Mouse (Mus musculus): ENCODE data around the gene Casz1. TPM values are rescaled to one million over a fixed set of nuclear protein-coding genes. Genes with fewer than 3 reads are reported as not detected.

Casz1 gene
- polyA plus RNA-seq, 1 experiment from 2014 or later, result 0.48 TPM

DNA sequence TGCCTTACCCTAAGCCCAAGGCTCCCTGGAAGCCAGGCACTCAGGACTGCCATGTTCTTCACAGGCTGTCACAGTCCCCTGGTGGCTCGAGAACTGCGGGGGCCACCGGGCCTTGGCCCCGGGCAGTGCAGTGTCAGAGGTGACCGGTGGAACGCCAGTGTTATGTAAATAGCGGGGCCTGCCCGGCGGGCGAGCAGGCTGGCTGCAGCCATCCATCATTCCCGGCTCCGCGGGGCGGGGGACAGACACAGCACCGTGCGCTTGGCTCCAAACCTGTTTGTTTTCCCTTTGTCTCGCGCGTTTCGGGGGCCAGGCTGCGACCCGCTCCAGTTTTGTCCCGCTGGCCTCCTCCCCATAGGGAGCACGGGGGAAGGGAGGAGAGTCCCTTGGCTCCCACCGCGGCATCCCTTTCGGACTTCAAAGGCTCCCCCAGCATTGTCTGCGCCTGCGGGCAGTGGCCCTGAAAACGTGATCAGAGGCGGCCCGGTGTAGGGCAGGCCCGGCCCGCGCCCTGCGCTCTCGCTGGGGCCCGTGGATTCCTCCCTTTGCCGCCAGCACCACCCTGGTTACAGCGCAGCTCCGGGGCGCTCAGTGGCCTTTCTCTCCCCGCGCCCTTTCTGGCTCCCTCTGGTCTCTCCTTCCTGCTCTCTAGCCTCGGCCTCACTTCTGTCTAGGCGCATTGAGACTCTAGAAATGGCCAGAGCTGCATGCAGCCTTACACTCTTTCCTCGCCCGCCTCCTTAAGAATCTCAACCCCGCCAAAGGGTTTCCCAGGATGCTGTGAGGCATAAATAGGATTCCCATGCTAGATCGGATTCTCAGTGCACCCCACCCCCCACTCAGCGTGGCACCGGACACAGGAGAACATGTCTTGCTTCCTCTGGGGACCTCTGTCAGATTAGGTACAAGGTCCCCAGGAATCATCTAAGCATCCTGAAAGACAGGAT lies 86.9 kb downstream of the Casz1 start:
- no peak overlapping the region for H3K27ac ChIP-seq (replicated peaks)
- H3K9me3 ChIP-seq (replicated peaks), result no peaks in the 10 kb centered on the region
- no peak overlapping the region for H3K9ac ChIP-seq
- peak overlapping the region; percentile 18; the same call in 1 of the 2 replicates for H3K4me3 ChIP-seq (replicated peaks)
- H3K4me2 ChIP-seq, result peak overlapping the region; percentile 48
- ATAC-seq (ENCODE audit: insufficient read depth), result no peak
- peaks cover 92% of the 10 kb centered on the region for H3K27me3 ChIP-seq
- H3K36me3 ChIP-seq (replicated peaks), result no peaks in the 10 kb centered on the region
- H3K4me1 ChIP-seq (replicated peaks), result no peaks in the 10 kb centered on the region
- WGBS (ENCODE audit: insufficient replicate concordance), result 6% methylated on average over 52 of the region's 52 CpGs

- Histone ChIP-seq H3K9ac (no peak overlapping the region), H3K4me3 (replicated peaks) (no peak overlapping the region), H3K9me3 (replicated peaks) (no peaks in the 10 kb centered on the region), H3K4me1 (replicated peaks) (peaks cover 8% of the 10 kb centered on the region), H3K4me2 (no peak overlapping the region), H3K27ac (replicated peaks) (no peak overlapping the region), H3K36me3 (replicated peaks) (no peaks in the 10 kb centered on the region), H3K27me3 (peaks cover 91% of the 10 kb centered on the region)
- 59% methylated on average over 6 of the region's 6 CpGs for WGBS (ENCODE audit: insufficient replicate concordance)
- no peak for ATAC-seq (ENCODE audit: insufficient read depth)
Observed at GRCm38 (mm10) chr4:148896125-148896524, 91.9 kb downstream of the Casz1 start.

- Histone ChIP-seq H3K27ac (replicated peaks) (no peak overlapping the region), H3K27me3 (peaks cover 83% of the 10 kb centered on the region), H3K4me3 (replicated peaks) (peak overlapping the region; percentile 64), H3K4me2 (peak overlapping the region; percentile 89), H3K4me1 (replicated peaks) (peaks cover 21% of the 10 kb centered on the region), H3K9ac (no peak overlapping the region), H3K36me3 (replicated peaks) (no peaks in the 10 kb centered on the region), H3K9me3 (replicated peaks) (no peaks in the 10 kb centered on the region)
- no peak for ATAC-seq (ENCODE audit: insufficient read depth)
- 19% methylated on average over 1 of the region's 1 CpGs for WGBS (ENCODE audit: insufficient replicate concordance)
Observed at GRCm38 (mm10) chr4:148899927-148900294, 95.7 kb downstream of the Casz1 start.

- no peaks in the 10 kb centered on the region for H3K9me3 ChIP-seq (replicated peaks)
- peak overlapping the region; percentile 64 for H3K4me3 ChIP-seq (replicated peaks)
- no peaks in the 10 kb centered on the region for H3K36me3 ChIP-seq (replicated peaks)
- H3K27ac ChIP-seq (replicated peaks), result no peak overlapping the region
- ATAC-seq (ENCODE audit: insufficient read depth), result peak; percentile 76
- H3K9ac ChIP-seq, result no peak overlapping the region
- peaks cover 21% of the 10 kb centered on the region for H3K4me1 ChIP-seq (replicated peaks)
- peaks cover 82% of the 10 kb centered on the region for H3K27me3 ChIP-seq
- under 1% methylated on average over 110 of the region's 123 CpGs for WGBS (ENCODE audit: insufficient replicate concordance)
- H3K4me2 ChIP-seq, result peak overlapping the region; percentile 89
Observed at GRCm38 (mm10) chr4:148900295-148901211, 96.3 kb downstream of the Casz1 start.

- H3K9me3 ChIP-seq (replicated peaks), result no peaks in the 10 kb centered on the region
- H3K27ac ChIP-seq (replicated peaks), result no peak overlapping the region
- H3K4me3 ChIP-seq (replicated peaks), result peak overlapping the region; percentile 64
- H3K4me2 ChIP-seq, result peak overlapping the region; percentile 89
- WGBS (ENCODE audit: insufficient replicate concordance), result 1% methylated on average over 64 of the region's 64 CpGs
- H3K4me1 ChIP-seq (replicated peaks), result peaks cover 21% of the 10 kb centered on the region
- no peaks in the 10 kb centered on the region for H3K36me3 ChIP-seq (replicated peaks)
- peak overlapping the region; percentile 39; the same call in 1 of the 2 replicates for H3K9ac ChIP-seq
- peaks cover 80% of the 10 kb centered on the region for H3K27me3 ChIP-seq
- peak; percentile 26 for ATAC-seq (ENCODE audit: insufficient read depth)
Observed at GRCm38 (mm10) chr4:148901275-148902052, 97.2 kb downstream of the Casz1 start.

DNA sequence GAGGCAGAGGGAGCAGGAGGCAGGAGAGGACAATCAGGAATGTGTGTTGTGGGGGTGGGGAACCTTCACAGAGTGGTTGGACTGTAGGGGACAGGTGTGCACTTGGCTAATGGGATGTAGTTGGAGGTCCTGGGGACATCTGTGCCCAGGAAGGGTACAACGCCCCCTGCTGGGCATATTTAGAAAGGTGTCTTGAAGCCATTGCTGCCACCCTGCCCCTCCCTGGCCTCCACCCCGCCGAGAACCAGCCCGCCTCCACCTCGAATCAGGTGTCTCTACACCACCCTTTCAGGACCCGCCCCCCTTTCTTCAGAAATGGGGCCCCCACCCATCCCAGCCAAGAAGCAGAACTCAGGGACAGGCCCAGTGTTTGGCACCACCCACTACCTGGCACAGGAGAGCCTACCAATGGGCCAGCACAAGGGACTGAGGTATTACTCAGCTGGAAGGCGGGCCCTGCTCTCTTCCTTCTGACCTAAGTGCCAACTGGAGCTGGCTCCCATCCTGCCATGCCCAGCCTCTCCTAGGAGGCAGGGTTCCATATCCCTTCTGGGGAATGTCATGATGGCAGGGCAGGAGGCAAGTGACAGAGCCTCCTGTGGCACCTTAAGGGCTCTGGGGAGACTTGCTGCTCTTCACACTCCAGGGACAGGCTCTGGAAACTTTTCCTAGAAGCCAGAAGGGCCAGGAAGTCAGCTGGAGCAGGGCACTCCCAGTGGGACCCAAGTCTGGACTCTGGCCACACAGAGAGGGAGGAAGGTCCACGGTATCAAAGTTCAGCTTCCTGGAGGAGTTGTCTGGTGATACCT lies 98.9 kb downstream of the Casz1 start:
- Histone ChIP-seq H3K4me1 (replicated peaks) (peaks cover 21% of the 10 kb centered on the region), H3K4me2 (no peak overlapping the region), H3K27ac (replicated peaks) (no peak overlapping the region), H3K9me3 (replicated peaks) (no peaks in the 10 kb centered on the region), H3K4me3 (replicated peaks) (no peak overlapping the region), H3K27me3 (peaks cover 67% of the 10 kb centered on the region), H3K9ac (no peak overlapping the region), H3K36me3 (replicated peaks) (no peaks in the 10 kb centered on the region)
- no peak for ATAC-seq (ENCODE audit: insufficient read depth)
- WGBS (ENCODE audit: insufficient replicate concordance), result 10% methylated on average over 8 of the region's 8 CpGs

GRCm38 (mm10) chr4:148905295-148905694 lies 101.1 kb downstream of the Casz1 start:
- H3K27ac ChIP-seq (replicated peaks), result no peak overlapping the region
- peaks cover 19% of the 10 kb centered on the region for H3K4me1 ChIP-seq (replicated peaks)
- H3K4me2 ChIP-seq, result no peak overlapping the region
- no peak overlapping the region for H3K4me3 ChIP-seq (replicated peaks)
- no peaks in the 10 kb centered on the region for H3K9me3 ChIP-seq (replicated peaks)
- no peaks in the 10 kb centered on the region for H3K36me3 ChIP-seq (replicated peaks)
- H3K9ac ChIP-seq, result no peak overlapping the region
- WGBS (ENCODE audit: insufficient replicate concordance), result 74% methylated on average over 7 of the region's 7 CpGs
- ATAC-seq (ENCODE audit: insufficient read depth), result no peak
- peaks cover 45% of the 10 kb centered on the region for H3K27me3 ChIP-seq

DNA sequence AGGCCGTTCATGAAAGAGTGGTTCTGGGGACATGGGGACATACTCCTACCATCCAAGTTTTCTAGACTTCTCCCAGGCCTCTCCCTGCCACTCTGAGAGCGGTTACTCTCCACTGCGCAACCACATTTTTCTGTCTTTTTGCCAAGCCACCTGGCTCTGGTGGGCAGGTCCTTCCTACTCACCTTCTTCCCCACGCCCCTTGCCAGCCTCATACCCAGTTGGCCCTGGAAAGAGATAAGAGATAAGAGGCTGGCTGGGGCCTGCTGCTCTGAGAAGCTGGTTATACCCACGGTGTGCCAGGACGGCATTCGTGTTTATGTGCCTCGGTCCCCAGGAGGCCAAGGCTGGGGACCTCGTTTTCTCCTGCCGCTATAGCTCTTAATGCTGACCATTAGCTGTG lies 102.6 kb downstream of the Casz1 start:
- Histone ChIP-seq H3K9ac (no peak overlapping the region), H3K4me3 (replicated peaks) (no peak overlapping the region), H3K4me2 (no peak overlapping the region), H3K36me3 (replicated peaks) (no peaks in the 10 kb centered on the region), H3K27ac (replicated peaks) (no peak overlapping the region), H3K4me1 (replicated peaks) (peaks cover 6% of the 10 kb centered on the region; the same call in 1 of the 2 replicates), H3K27me3 (peaks cover 30% of the 10 kb centered on the region), H3K9me3 (replicated peaks) (no peaks in the 10 kb centered on the region)
- 70% methylated on average over 10 of the region's 10 CpGs for WGBS (ENCODE audit: insufficient replicate concordance)
- no peak for ATAC-seq (ENCODE audit: insufficient read depth)

GRCm38 (mm10) chr4:148908214-148908681 lies 104.0 kb downstream of the Casz1 start:
- Histone ChIP-seq H3K27me3 (peaks cover 16% of the 10 kb centered on the region), H3K9ac (no peak overlapping the region), H3K4me3 (replicated peaks) (no peak overlapping the region), H3K36me3 (replicated peaks) (no peaks in the 10 kb centered on the region), H3K4me2 (no peak overlapping the region), H3K4me1 (replicated peaks) (no peaks in the 10 kb centered on the region), H3K27ac (replicated peaks) (no peak overlapping the region), H3K9me3 (replicated peaks) (no peaks in the 10 kb centered on the region)
- ATAC-seq (ENCODE audit: insufficient read depth), result no peak
- 61% methylated on average over 11 of the region's 11 CpGs for WGBS (ENCODE audit: insufficient replicate concordance)

Measured in liver, embryonic 15.5 days (tissue).